ENCODE assay signal across 20 mouse cellular contexts in the genomic region with DNA sequence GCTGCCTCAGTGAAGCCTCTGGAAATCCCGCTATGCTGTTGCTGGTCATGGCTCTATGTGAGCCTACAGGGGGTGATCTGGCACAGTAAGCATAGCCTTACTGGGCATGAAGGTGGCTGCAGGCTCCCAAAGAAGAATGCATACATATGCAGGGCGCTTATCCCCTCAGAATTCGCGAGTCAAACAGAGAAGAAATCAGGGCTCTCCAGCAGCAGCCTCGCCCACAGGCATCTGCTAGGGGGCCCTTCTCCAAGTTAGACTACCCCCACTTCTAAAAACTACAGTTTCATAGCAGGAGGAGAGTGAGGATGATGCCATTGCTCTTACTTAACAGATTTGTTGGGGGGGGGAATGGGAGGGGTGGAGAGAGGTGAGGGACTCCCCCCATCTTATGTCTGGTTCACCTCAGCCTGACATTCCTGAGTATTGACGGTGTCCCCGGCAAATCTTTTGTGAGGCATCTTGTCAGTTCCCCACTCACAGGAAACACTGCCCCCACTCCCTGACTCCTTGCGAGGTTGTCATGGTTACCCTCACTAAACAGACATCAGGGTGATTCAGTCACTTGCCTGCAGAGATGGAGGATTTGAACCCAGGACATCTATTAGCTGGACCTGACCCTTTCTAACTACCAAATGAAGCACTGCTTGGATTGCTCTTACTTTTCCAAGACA. TPM values are rescaled to one million over a fixed set of nuclear protein-coding genes. Genes with fewer than 3 reads are reported as not detected.
DNase-seq lines count a peak whose midpoint lies in the region; ATAC-seq lines count a peak whose summit lies in the region.
"Had no signal": no experiment of that assay in that cellular context is flagged by ENCODE, and none has a peak within 500 bp of the region (broad histone marks: within the 10 kb centered on the region; RNA-seq: fewer than 3 reads in every experiment).

No protein-coding gene starts in this region.

- DNase-seq in CD4-positive, CD25-positive, alpha-beta regulatory T cell, adult 2 months (ENCODE audit: low read depth, low spot score), result peak; percentile 39
- peak; percentile 59 for DNase-seq in layer of hippocampus, adult 9-11 months
- DNase-seq in layer of hippocampus, postnatal 10 days (ENCODE audit: low spot score in 2 of 2), result no peak
- DNase-seq in right cerebral cortex, adult 18-20 months, result peak; percentile 58
- no peak for DNase-seq in right cerebral cortex, postnatal 14 days
- peak; percentile 83 for DNase-seq in telencephalon, adult 2 months (ENCODE audit: low read depth, low spot score)
- no peak for DNase-seq in Muller cell, postnatal 12 days (ENCODE audit: inconsistent ontology term)
- DNase-seq: adrenal gland, adult 2 months; adrenal gland, postnatal 36 days; cerebellum, adult 2 months; cerebellum, postnatal 14 days; gastrocnemius, postnatal 14 days; heart, postnatal 14 days; kidney, adult 11 months; kidney, postnatal 25 days; thymus, postnatal 4 days had no signal

- no peak for ATAC-seq in CD4-positive, CD25-positive, alpha-beta regulatory T cell, adult 4 months
- ATAC-seq: activated CD4-positive, CD25-positive, alpha-beta regulatory T cell, adult 4 months; forebrain, embryonic 14.5 days; inflammation-experienced regulatory T-cells, adult 6 months had no signal

RNA-seq across cellular contexts. Expression of gene Pdcd4, which starts 29.3 kb away (rescaled TPM):
- 100 to 1,000 TPM; 447 to 643 TPM for polyA plus RNA-seq in CD4-positive, CD25-positive, alpha-beta regulatory T cell, adult 4 months (2017; shearing (Covaris generic))
- 100 to 1,000 TPM; 110 to 118 TPM for total RNA-seq in layer of hippocampus, postnatal 10 days (2021)

Comparison
In these comparisons a context has a peak if more than half of its experiments do, and no peak if none do; other contexts are left out.
1. DNase-seq: peak in CD4-positive, CD25-positive, alpha-beta regulatory T cell, adult 2 months (single experiment), layer of hippocampus, adult 9-11 months (single experiment), right cerebral cortex, adult 18-20 months (single experiment) and telencephalon, adult 2 months (single experiment); none in layer of hippocampus, postnatal 10 days (0 of 2), right cerebral cortex, postnatal 14 days (single experiment) and Muller cell, postnatal 12 days (single experiment).